Mouse (Mus musculus) megakaryocyte, embryonic 14.5 days (primary cell): ENCODE measurements around the gene Aldh3b3.

Experiments used
- FLI1 ChIP-seq: IDR thresholded peaks from 2 replicates; pipeline ENCODE4 v1.6.1; 2012; ENCODE audit warnings: low read length, inconsistent platforms, mixed read lengths
- GATA1 ChIP-seq: IDR thresholded peaks from 3 replicates; pipeline ENCODE4 v1.6.1; 2012; ENCODE audit warnings: mixed read lengths, low read length, inconsistent platforms, borderline replicate concordance

- TF ChIP-seq FLI1 (no peak), GATA1 (no peak)
Observed at GRCm38 (mm10) chr19:3996106-3996505, 37.7 kb downstream of the Aldh3b3 start.
